Mouse (Mus musculus) lung, embryonic 16.5 days (tissue): ENCODE data around the gene Elmo1. TPM values are rescaled to one million over a fixed set of nuclear protein-coding genes. Genes with fewer than 3 reads are reported as not detected.
A peak's percentile ranks its signal among the peaks of the same experiment; 100 is the strongest.

ENCODE experiments used
- ATAC-seq: fragments of 200-750 bp; cut with Nextera tagmentation; 2 replicates; pipeline ENCODE4 v1.8.0; 2017; ENCODE audit warnings: low read depth, mild to moderate bottlenecking, moderate library complexity
- H3K27ac ChIP-seq: fragments of 300-500 bp; sonication (generic); 2 replicates; pipeline ENCODE4 v1.5.1; 2014; ENCODE audit warnings: mild to moderate bottlenecking, control low read depth, low read length
- H3K27me3 ChIP-seq: fragments of 300-500 bp; sonication (generic); 2 replicates; pipeline ENCODE4 v1.6.1; 2014; ENCODE audit warnings: low read depth, low read length, mixed read lengths; ENCODE audit not compliant: control insufficient read depth, insufficient read depth
- H3K36me3 ChIP-seq: fragments of 300-500 bp; sonication (generic); 2 replicates; pipeline ENCODE4 v1.6.1; 2014; ENCODE audit warnings: low read length; ENCODE audit not compliant: control insufficient read depth, insufficient read depth
- H3K4me1 ChIP-seq: fragments of 300-500 bp; sonication (generic); replicated peaks from 2 replicates; pipeline ENCODE4 v1.6.1; 2014; ENCODE audit warnings: low read length, mixed read lengths; ENCODE audit not compliant: control insufficient read depth, insufficient read depth
- H3K4me2 ChIP-seq: fragments of 300-500 bp; sonication (generic); 2 replicates; pipeline ENCODE4 v1.6.1; 2014; ENCODE audit warnings: low read depth, low read length, control low read depth
- H3K4me3 ChIP-seq: fragments of 300-500 bp; sonication (generic); 2 replicates; pipeline ENCODE4 v1.5.1; 2014; ENCODE audit warnings: mild to moderate bottlenecking, low read length, control low read depth
- H3K9ac ChIP-seq: fragments of 300-500 bp; sonication (generic); 2 replicates; pipeline ENCODE4 v1.6.1; 2014; ENCODE audit warnings: low read length, control low read depth
- H3K9me3 ChIP-seq: fragments of 300-500 bp; sonication (generic); 2 replicates; pipeline ENCODE4 v1.6.1; 2016; ENCODE audit warnings: low read length; ENCODE audit not compliant: control insufficient read depth
- WGBS: fragments of 180-500 bp; shearing (Covaris S2); extraction: QIAGEN DNeasy Blood & Tissue Kit; methylation state at CpG from one replicate; pipeline ENCODE4 v1.1.7; 2014; 5-methylcytosine and 5-hydroxymethylcytosine counted together
- polyA plus RNA-seq: library from polyadenylated mRNA; unstranded; fragments of >200 nt; fragmentation: Nextera tagmentation; extraction: Ambion mirVana; gene quantifications from 2 replicates; pipeline ENCODE4 v1.2.1, GENCODE M21; 2015

Gene Elmo1
- polyA plus RNA-seq, 1 experiment from 2014 or later = 44.3 TPM

DNA sequence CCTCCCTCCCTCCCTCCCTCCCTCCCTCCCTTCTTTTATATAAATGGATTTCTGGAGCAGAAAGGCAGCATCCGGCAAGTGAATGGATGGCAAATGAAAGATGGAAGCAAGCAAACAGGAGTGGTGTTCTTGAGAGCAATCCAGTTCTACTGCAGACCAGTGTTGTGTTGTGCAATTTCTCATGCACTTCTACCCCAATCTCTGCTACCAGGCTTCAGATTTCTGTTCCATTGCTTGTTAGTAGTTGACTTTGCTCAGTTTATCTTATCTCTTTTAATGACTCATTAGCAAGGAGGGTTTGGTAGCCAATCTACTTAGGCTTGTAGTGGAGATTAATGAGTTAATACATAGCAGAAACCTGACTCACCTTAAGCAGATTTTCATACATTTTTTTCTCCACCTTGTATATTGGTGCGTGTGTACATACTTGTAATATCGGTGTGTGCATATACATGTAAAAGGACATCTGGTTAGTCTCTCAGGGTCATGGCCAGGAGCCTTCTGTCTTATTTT lies 209.7 kb downstream of the Elmo1 start:
- 80% methylated on average over 3 of the region's 3 CpGs for WGBS

DNA sequence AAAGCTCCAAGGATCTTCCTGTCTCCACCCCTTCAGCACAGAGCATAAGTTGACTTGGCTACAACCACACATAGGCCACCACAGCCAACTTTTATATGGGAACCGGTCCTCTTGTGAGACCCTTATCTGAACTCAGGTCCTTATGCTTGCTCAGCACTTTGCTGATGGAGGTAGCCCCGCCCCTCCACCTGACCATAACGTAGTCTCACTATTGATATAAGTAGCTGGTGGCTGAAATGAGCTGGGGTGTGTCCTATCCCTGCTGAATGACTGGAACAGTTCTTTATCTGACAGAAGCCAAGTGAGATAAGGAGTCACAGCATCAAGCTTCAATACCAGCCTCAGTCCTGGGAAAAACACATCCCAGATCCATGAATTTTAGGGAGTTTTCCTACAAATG lies 210.2 kb downstream of the Elmo1 start:
- no peak overlapping the region for H3K9ac ChIP-seq
- H3K4me2 ChIP-seq = no peak overlapping the region
- no peak overlapping the region for H3K27ac ChIP-seq
- WGBS = 63% methylated on average over 3 of the region's 3 CpGs
- no peaks in the 10 kb centered on the region for H3K27me3 ChIP-seq
- H3K36me3 ChIP-seq = no peaks in the 10 kb centered on the region
- H3K9me3 ChIP-seq = no peaks in the 10 kb centered on the region
- H3K4me3 ChIP-seq = no peak overlapping the region
- H3K4me1 ChIP-seq = no peaks in the 10 kb centered on the region
- ATAC-seq = no peak

More for the DNA sequence above, 209.7 kb downstream of the Elmo1 start:
- no peak for ATAC-seq
- H3K36me3 ChIP-seq = no peaks in the 10 kb centered on the region
- H3K4me1 ChIP-seq = no peaks in the 10 kb centered on the region
- H3K27me3 ChIP-seq = no peaks in the 10 kb centered on the region
- no peaks in the 10 kb centered on the region for H3K9me3 ChIP-seq
- no peak overlapping the region for H3K9ac ChIP-seq
- no peak overlapping the region for H3K4me2 ChIP-seq
- H3K27ac ChIP-seq = no peak overlapping the region
- no peak overlapping the region for H3K4me3 ChIP-seq

DNA sequence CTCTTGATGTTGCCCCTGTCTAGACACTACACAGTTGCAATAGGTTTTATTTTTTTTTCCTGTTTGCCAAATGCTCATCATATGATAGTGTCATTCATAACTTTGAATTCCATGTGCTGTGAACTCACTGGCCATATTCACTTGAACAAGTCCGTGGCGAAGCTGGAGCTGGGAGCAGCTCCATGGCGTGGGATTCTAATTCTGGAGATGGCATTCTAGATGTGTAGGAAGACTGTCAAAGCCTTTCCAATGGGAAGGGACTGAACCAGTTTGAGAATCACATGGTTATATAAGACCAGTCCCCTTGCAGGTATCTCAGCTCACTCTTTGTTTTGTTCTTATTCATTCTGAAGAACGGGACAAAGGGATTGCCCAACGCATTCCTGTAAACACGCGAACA lies 211.4 kb downstream of the Elmo1 start:
- Histone ChIP-seq H3K27ac (no peak overlapping the region), H3K4me1 (no peaks in the 10 kb centered on the region), H3K9me3 (no peaks in the 10 kb centered on the region), H3K4me2 (no peak overlapping the region), H3K36me3 (no peaks in the 10 kb centered on the region), H3K27me3 (no peaks in the 10 kb centered on the region), H3K9ac (no peak overlapping the region), H3K4me3 (no peak overlapping the region)
- no peak for ATAC-seq
- 90% methylated on average over 7 of the region's 7 CpGs for WGBS

GRCm38 (mm10) chr13:20305621-20306020 lies 215.2 kb downstream of the Elmo1 start:
- Histone ChIP-seq H3K4me3 (no peak overlapping the region), H3K36me3 (no peaks in the 10 kb centered on the region), H3K27me3 (no peaks in the 10 kb centered on the region), H3K9ac (no peak overlapping the region), H3K4me1 (no peaks in the 10 kb centered on the region), H3K9me3 (no peaks in the 10 kb centered on the region), H3K4me2 (no peak overlapping the region), H3K27ac (no peak overlapping the region)
- 79% methylated on average over 4 of the region's 4 CpGs for WGBS
- ATAC-seq = no peak

DNA sequence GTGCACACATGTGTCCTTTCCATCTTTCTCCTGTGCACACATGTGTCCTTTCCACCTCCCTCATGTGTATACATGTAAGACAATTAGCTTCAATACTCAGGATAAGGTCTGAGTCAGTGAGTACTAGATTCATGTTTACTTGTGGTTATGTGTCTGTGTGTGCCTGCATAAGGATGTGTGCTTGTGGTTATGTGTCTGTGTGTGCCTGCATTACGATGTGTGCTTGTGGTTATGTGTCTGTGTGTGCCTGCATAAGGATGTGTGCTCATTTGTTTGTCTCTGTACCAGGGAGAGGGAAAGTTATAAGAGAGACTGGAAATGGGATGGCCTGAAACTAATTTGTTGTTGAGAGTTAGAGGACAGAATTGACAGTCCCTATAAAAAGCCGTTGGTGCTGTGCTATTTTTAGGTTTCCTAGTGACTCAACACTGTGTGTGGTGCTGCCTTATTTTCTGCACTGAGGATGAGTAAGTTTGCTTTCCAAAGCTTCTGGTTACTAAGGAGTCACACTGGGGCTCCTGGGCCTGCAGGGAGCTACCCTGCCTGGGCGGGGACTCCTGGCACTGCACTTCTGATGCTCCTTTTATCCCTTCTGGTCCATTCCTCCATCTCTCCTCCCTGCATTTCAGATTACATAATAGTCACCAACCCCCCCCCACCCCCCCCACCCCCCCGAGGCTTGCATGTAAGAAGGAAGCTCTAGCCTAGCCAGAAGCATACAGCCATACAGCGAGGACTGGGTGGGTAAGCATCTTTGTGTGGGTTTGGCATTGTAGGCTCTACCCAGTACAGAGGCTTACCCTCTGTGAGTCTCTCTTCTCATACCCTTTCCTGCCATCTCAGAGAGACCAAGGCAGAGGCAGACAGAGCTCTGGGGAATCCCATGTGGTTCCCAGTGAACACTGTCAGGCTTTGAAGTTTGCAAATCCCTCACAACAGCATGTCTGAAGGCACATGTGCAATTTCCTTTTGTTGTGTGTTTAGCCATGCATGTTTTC lies 216.1 kb downstream of the Elmo1 start:
- no peaks in the 10 kb centered on the region for H3K27me3 ChIP-seq
- no peaks in the 10 kb centered on the region for H3K9me3 ChIP-seq
- H3K27ac ChIP-seq = no peak overlapping the region
- H3K36me3 ChIP-seq = no peaks in the 10 kb centered on the region
- H3K4me3 ChIP-seq = no peak overlapping the region
- no peak for ATAC-seq
- no peaks in the 10 kb centered on the region for H3K4me1 ChIP-seq
- H3K4me2 ChIP-seq = no peak overlapping the region
- 70% methylated on average over 5 of the region's 5 CpGs for WGBS
- H3K9ac ChIP-seq = no peak overlapping the region

- Histone ChIP-seq H3K36me3 (no peaks in the 10 kb centered on the region), H3K4me3 (no peak overlapping the region), H3K9ac (no peak overlapping the region), H3K4me2 (no peak overlapping the region), H3K4me1 (no peaks in the 10 kb centered on the region), H3K27ac (no peak overlapping the region), H3K27me3 (no peaks in the 10 kb centered on the region), H3K9me3 (no peaks in the 10 kb centered on the region)
- ATAC-seq = no peak
- WGBS = 78% methylated on average over 2 of the region's 2 CpGs
These were observed 217.0 kb downstream of the Elmo1 start for GRCm38 (mm10) chr13:20307381-20307780.

- 10% methylated on average over 3 of the region's 3 CpGs for WGBS
- no peak overlapping the region for H3K4me3 ChIP-seq
- H3K4me2 ChIP-seq = no peak overlapping the region
- ATAC-seq = peak; percentile 49; the same call in 1 of the 2 replicates
- H3K36me3 ChIP-seq = no peaks in the 10 kb centered on the region
- H3K9ac ChIP-seq = no peak overlapping the region
- no peaks in the 10 kb centered on the region for H3K4me1 ChIP-seq
- no peak overlapping the region for H3K27ac ChIP-seq
- no peaks in the 10 kb centered on the region for H3K27me3 ChIP-seq
- no peaks in the 10 kb centered on the region for H3K9me3 ChIP-seq
These were observed 221.2 kb downstream of the Elmo1 start for GRCm38 (mm10) chr13:20311612-20312011.

- no peak overlapping the region for H3K9ac ChIP-seq
- H3K4me1 ChIP-seq = no peaks in the 10 kb centered on the region
- WGBS = 81% methylated on average over 6 of the region's 6 CpGs
- no peaks in the 10 kb centered on the region for H3K36me3 ChIP-seq
- no peak overlapping the region for H3K4me3 ChIP-seq
- H3K27ac ChIP-seq = no peak overlapping the region
- no peaks in the 10 kb centered on the region for H3K27me3 ChIP-seq
- ATAC-seq = no peak
- no peak overlapping the region for H3K4me2 ChIP-seq
- no peaks in the 10 kb centered on the region for H3K9me3 ChIP-seq
These were observed 222.9 kb downstream of the Elmo1 start for GRCm38 (mm10) chr13:20313345-20313744.

DNA sequence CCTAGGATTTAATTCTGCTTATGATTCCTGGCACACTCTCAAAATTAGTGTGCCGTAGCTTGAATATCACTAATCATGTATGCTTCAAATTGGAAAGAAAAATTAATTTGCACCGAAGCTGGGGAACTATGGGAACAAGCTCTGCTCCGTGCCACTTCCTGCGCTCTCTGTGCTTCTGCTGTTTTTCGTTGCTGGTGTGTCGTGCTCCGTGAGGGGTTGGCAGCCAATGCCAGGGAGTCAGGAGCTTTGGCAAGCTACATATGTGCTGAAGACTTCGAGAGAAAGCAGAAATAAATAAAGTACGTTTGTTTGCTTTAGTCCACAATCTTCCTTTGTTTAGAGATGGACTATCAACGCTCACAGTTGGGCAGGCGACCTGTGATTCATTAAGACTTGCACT lies 225.7 kb downstream of the Elmo1 start:
- no peak for ATAC-seq
- no peak overlapping the region for H3K4me3 ChIP-seq
- peaks cover 3% of the 10 kb centered on the region; the same call in 1 of the 2 replicates for H3K4me1 ChIP-seq
- no peak overlapping the region for H3K4me2 ChIP-seq
- 71% methylated on average over 11 of the region's 11 CpGs for WGBS
- no peaks in the 10 kb centered on the region for H3K27me3 ChIP-seq
- H3K9ac ChIP-seq = no peak overlapping the region
- H3K27ac ChIP-seq = no peak overlapping the region
- no peaks in the 10 kb centered on the region for H3K9me3 ChIP-seq
- no peaks in the 10 kb centered on the region for H3K36me3 ChIP-seq
